Mouse (Mus musculus) embryonic stem cell, embryonic (primary cell): ENCODE data around the gene Ralgps1.

ENCODE experiments used
- CTCF ChIA-PET, 4 experiments: fragments of 300-600 bp in 2 of 4; fragments of 350-600 bp in 2 of 4; sonication (Branson Sonifier 250); formaldehyde crosslinking; loops; one replicate each; lab custom pipeline; 2022; ENCODE audit warnings: inconsistent platforms in 2 of 4; lab: Charles Lee
- POLR2A ChIA-PET, 4 experiments: fragments of 300-600 bp in 2 of 4; fragments of 350-600 bp in 2 of 4; sonication (Branson Sonifier 250); formaldehyde crosslinking; loops; one replicate each; lab custom pipeline; 2022; ENCODE audit warnings: antibody characterized with exemption in 4 of 4, inconsistent platforms in 1 of 4; lab: Charles Lee

Ralgps1 gene

GRCm38 (mm10) chr2:33183321-33183720 lies 188.0 kb downstream of the Ralgps1 start:
- ChIA-PET POLR2A (no interaction called here), CTCF (interaction anchor here in 2 of 4 experiments (0.7 to 1.9 kb wide), 2 partner anchors 219 to 820 kb away, joined by 3 to 4 read pairs; no protein-coding TSS in a partner anchor)

- ChIA-PET CTCF (interaction anchor here in 3 of 4 experiments (0.6 to 1.1 kb wide), 4 partner anchors 20 to 491 kb away, joined by 3 to 5 read pairs (median 3); partner anchors contain the start of gene Angptl2 (in 1 of the 3)), POLR2A (interaction anchor here in 3 of 4 experiments (0.5 to 1.6 kb wide), 13 partner anchors 10 to 475 kb away, joined by 3 to 8 read pairs (median 3); partner anchors contain the start of gene Angptl2 (in 1 of the 3))
Observed at GRCm38 (mm10) chr2:33179930-33180630, 191.2 kb downstream of the Ralgps1 start.

GRCm38 (mm10) chr2:33179171-33179929 lies 191.9 kb downstream of the Ralgps1 start:
- CTCF ChIA-PET = interaction anchor here in 2 of 4 experiments (0.6 to 1.1 kb wide), 2 partner anchors 36 to 492 kb away, joined by 3 to 5 read pairs; partner anchors contain the start of gene Angptl2 (in 1 of the 2)
- POLR2A ChIA-PET = interaction anchor here in 1 of 4 experiments (1.0 to 1.6 kb wide), 4 partner anchors 11 to 36 kb away, joined by 3 to 6 read pairs (median 4); partner anchors contain the start of gene Angptl2

GRCm38 (mm10) chr2:33178243-33178932 lies 192.9 kb downstream of the Ralgps1 start:
- ChIA-PET CTCF (interaction anchor here in 1 of 4 experiments (0.7 kb wide), 1 partner anchor 154 kb away, joined by 4 read pairs; no protein-coding TSS in a partner anchor), POLR2A (interaction anchor here in 3 of 4 experiments (0.6 to 1.6 kb wide), 6 partner anchors 11 to 68 kb away, joined by 3 to 6 read pairs (median 4); no protein-coding TSS in a partner anchor)

GRCm38 (mm10) chr2:33177443-33178242 lies 193.6 kb downstream of the Ralgps1 start:
- POLR2A ChIA-PET = interaction anchor here in 3 of 4 experiments (0.6 to 1.0 kb wide), 7 partner anchors 12 to 699 kb away, joined by 3 to 6 read pairs (median 4); no protein-coding TSS in a partner anchor
- CTCF ChIA-PET = interaction anchor here (0.6 to 0.7 kb wide), 5 partner anchors 42 to 406 kb away, joined by 3 to 6 read pairs (median 5); no protein-coding TSS in a partner anchor

- ChIA-PET CTCF (interaction anchor here in 1 of 4 experiments (0.8 kb wide), 1 partner anchor 42 kb away, joined by 3 read pairs; no protein-coding TSS in a partner anchor), POLR2A (interaction anchor here in 1 of 4 experiments (1.2 kb wide), 1 partner anchor 12 kb away, joined by 3 read pairs; no protein-coding TSS in a partner anchor)
Observed at GRCm38 (mm10) chr2:33176921-33177320, 194.4 kb downstream of the Ralgps1 start.

- POLR2A ChIA-PET = interaction anchor here in 1 of 4 experiments (1.2 kb wide), 1 partner anchor 12 kb away, joined by 3 read pairs; no protein-coding TSS in a partner anchor
- CTCF ChIA-PET = interaction anchor here in 1 of 4 experiments (0.8 kb wide), 1 partner anchor 43 kb away, joined by 3 read pairs; no protein-coding TSS in a partner anchor
Observed at GRCm38 (mm10) chr2:33176516-33176915, 194.8 kb downstream of the Ralgps1 start.

GRCm38 (mm10) chr2:33173686-33174085 lies 197.6 kb downstream of the Ralgps1 start:
- POLR2A ChIA-PET = interaction anchor here in 2 of 4 experiments (0.5 to 1.0 kb wide), 4 partner anchors 8 to 209 kb away, joined by 3 to 5 read pairs (median 4); no protein-coding TSS in a partner anchor

GRCm38 (mm10) chr2:33173126-33173525 lies 198.2 kb downstream of the Ralgps1 start:
- POLR2A ChIA-PET = interaction anchor here in 1 of 4 experiments (0.5 kb wide), 1 partner anchor 208 kb away, joined by 5 read pairs; no protein-coding TSS in a partner anchor
- CTCF ChIA-PET = no interaction called here

More at GRCm38 (mm10) chr2:33173686-33174085, 197.6 kb downstream of the Ralgps1 start:
- CTCF ChIA-PET = no interaction called here

GRCm38 (mm10) chr2:33170777-33171565 lies 200.3 kb downstream of the Ralgps1 start:
- ChIA-PET POLR2A (interaction anchor here in 1 of 4 experiments (1.1 kb wide), 1 partner anchor 14 kb away, joined by 3 read pairs; no protein-coding TSS in a partner anchor), CTCF (interaction anchor here in 2 of 4 experiments (1.0 to 1.3 kb wide), 2 partner anchors 178 kb away, joined by 3 to 4 read pairs; no protein-coding TSS in a partner anchor)

- POLR2A ChIA-PET = interaction anchor here in 2 of 4 experiments (0.6 to 2.3 kb wide), 3 partner anchors 10 to 239 kb away, joined by 3 to 7 read pairs (median 4); partner anchors contain the start of gene Garnl3 (in 1 of the 2)
- CTCF ChIA-PET = interaction anchor here in 2 of 4 experiments (1.3 kb wide), 2 partner anchors 50 to 180 kb away, joined by 4 read pairs; no protein-coding TSS in a partner anchor
Observed at GRCm38 (mm10) chr2:33169445-33169844, 201.8 kb downstream of the Ralgps1 start.

- ChIA-PET CTCF (interaction anchor here in 1 of 4 experiments (1.5 kb wide), 1 partner anchor 12 kb away, joined by 4 read pairs; no protein-coding TSS in a partner anchor), POLR2A (interaction anchor here in 1 of 4 experiments (0.8 to 1.3 kb wide), 4 partner anchors 13 to 111 kb away, joined by 3 read pairs; no protein-coding TSS in a partner anchor)
Observed at GRCm38 (mm10) chr2:33167060-33167459, 204.2 kb downstream of the Ralgps1 start.

- ChIA-PET CTCF (interaction anchor here in 3 of 4 experiments (0.7 to 2.1 kb wide), 4 partner anchors 11 to 184 kb away, joined by 3 to 6 read pairs (median 4); no protein-coding TSS in a partner anchor), POLR2A (interaction anchor here in 2 of 4 experiments (0.9 to 1.8 kb wide), 6 partner anchors 8 to 112 kb away, joined by 3 to 6 read pairs (median 4); partner anchors contain the start of genes Angptl2 (in 1 of the 2) and Garnl3 (in 1 of the 2))
Observed at GRCm38 (mm10) chr2:33165710-33166374, 205.4 kb downstream of the Ralgps1 start.

GRCm38 (mm10) chr2:33165229-33165628 lies 206.1 kb downstream of the Ralgps1 start:
- ChIA-PET POLR2A (interaction anchor here in 3 of 4 experiments (0.6 to 1.8 kb wide), 10 partner anchors 9 to 56 kb away, joined by 3 to 6 read pairs (median 4); partner anchors contain the start of genes Garnl3 (in 2 of the 3) and Angptl2 (in 1 of the 3)), CTCF (interaction anchor here in 3 of 4 experiments (0.7 to 2.1 kb wide), 3 partner anchors 182 to 184 kb away, joined by 3 to 6 read pairs (median 4); no protein-coding TSS in a partner anchor)
